Mouse (Mus musculus) right cerebral cortex, adult 2 months (tissue): ENCODE measurements around the gene Ddr1.

ENCODE experiments used
- DNase-seq, 2 experiments: peaks; one replicate each; pipeline ENCODE4 v3.0.0; 2021 to 2022; ENCODE audit warnings: low spot score in 2 of 2

Ddr1 gene

GRCm38 (mm10) chr17:35721676-35722075 is 17.3 kb upstream of the Ddr1 start:
- DNase-seq, result no peak

- DNase-seq, result peak; percentile 32 to 64
Measured at GRCm38 (mm10) chr17:35720340-35720727, 15.9 kb upstream of the Ddr1 start.

- no peak for DNase-seq
Measured at GRCm38 (mm10) chr17:35719616-35720339, 15.4 kb upstream of the Ddr1 start.

GRCm38 (mm10) chr17:35717080-35717479 is 12.7 kb upstream of the Ddr1 start:
- DNase-seq, result no peak

GRCm38 (mm10) chr17:35716114-35716513 is 11.7 kb upstream of the Ddr1 start:
- no peak for DNase-seq

- no peak for DNase-seq
Measured at GRCm38 (mm10) chr17:35710705-35711347, 6.4 kb upstream of the Ddr1 start.

GRCm38 (mm10) chr17:35708611-35709010 is 4.2 kb upstream of the Ddr1 start:
- DNase-seq, result no peak

- DNase-seq, result no peak
Measured at GRCm38 (mm10) chr17:35707929-35708328, 3.5 kb upstream of the Ddr1 start.

GRCm38 (mm10) chr17:35705836-35706235 is 1.4 kb upstream of the Ddr1 start:
- DNase-seq, result peak in 1 of 2 experiments; percentile 42

GRCm38 (mm10) chr17:35703751-35704271 is 610 bp downstream of the Ddr1 start:
- DNase-seq, result no peak

- DNase-seq, result no peak
Measured at GRCm38 (mm10) chr17:35703065-35703464, 1.4 kb downstream of the Ddr1 start.

- no peak for DNase-seq
Measured at GRCm38 (mm10) chr17:35702605-35703004, 1.8 kb downstream of the Ddr1 start.

GRCm38 (mm10) chr17:35701978-35702461 is 2.4 kb downstream of the Ddr1 start:
- no peak for DNase-seq

GRCm38 (mm10) chr17:35701203-35701977 is 3.0 kb downstream of the Ddr1 start:
- DNase-seq, result no peak

- peak; percentile 74 to 78 for DNase-seq
Measured at GRCm38 (mm10) chr17:35700371-35700961, 4.0 kb downstream of the Ddr1 start.

GRCm38 (mm10) chr17:35699919-35700318 is 4.5 kb downstream of the Ddr1 start:
- peak; percentile 59 to 72 for DNase-seq

GRCm38 (mm10) chr17:35698501-35698883 is 5.9 kb downstream of the Ddr1 start:
- DNase-seq, result no peak

GRCm38 (mm10) chr17:35697759-35698500 is 6.5 kb downstream of the Ddr1 start:
- DNase-seq, result peak; percentile 40 to 55

- DNase-seq, result no peak
Measured at GRCm38 (mm10) chr17:35697429-35697758, 7.0 kb downstream of the Ddr1 start.

- DNase-seq, result no peak
Measured at GRCm38 (mm10) chr17:35696691-35697090, 7.7 kb downstream of the Ddr1 start.

GRCm38 (mm10) chr17:35695289-35695688 is 9.1 kb downstream of the Ddr1 start:
- no peak for DNase-seq
